Mouse (Mus musculus): ENCODE results near the gene Crybg1. TPM values are rescaled to one million over a fixed set of nuclear protein-coding genes. Genes with fewer than 3 reads are reported as not detected.

Crybg1 gene
- polyA plus RNA-seq, 1 experiment from 2014 or later: 0.11 TPM

GRCm38 (mm10) chr10:43918696-43919608 lies 229.7 kb downstream of the Crybg1 start:
- WGBS: 42% methylated on average over 17 of the region's 17 CpGs
- no peak overlapping the region for H3K4me3 ChIP-seq

GRCm38 (mm10) chr10:43916737-43917136 lies 231.9 kb downstream of the Crybg1 start:
- no peak overlapping the region for H3K4me3 ChIP-seq
- 88% methylated on average over 2 of the region's 2 CpGs for WGBS
- no peaks in the 10 kb centered on the region for H3K4me1 ChIP-seq
- DNase-seq (ENCODE audit: low spot score): no peak
- no peak overlapping the region for H3K27ac ChIP-seq (replicated peaks)
- no peaks in the 10 kb centered on the region for H3K27me3 ChIP-seq (ENCODE audit: low read depth, poor library complexity, severe bottlenecking)
- H3K36me3 ChIP-seq: peaks cover 15% of the 10 kb centered on the region; the same call in 1 of the 2 replicates
- no peaks in the 10 kb centered on the region for H3K9me3 ChIP-seq (replicated peaks)

More at GRCm38 (mm10) chr10:43918696-43919608, 229.7 kb downstream of the Crybg1 start:
- H3K9me3 ChIP-seq (replicated peaks): no peaks in the 10 kb centered on the region
- H3K27me3 ChIP-seq (ENCODE audit: low read depth, poor library complexity, severe bottlenecking): no peaks in the 10 kb centered on the region
- peak; percentile 80 for DNase-seq (ENCODE audit: low spot score)
- H3K36me3 ChIP-seq: peaks cover 26% of the 10 kb centered on the region
- no peaks in the 10 kb centered on the region for H3K4me1 ChIP-seq
- no peak overlapping the region for H3K27ac ChIP-seq (replicated peaks)

GRCm38 (mm10) chr10:43916181-43916580 lies 232.5 kb downstream of the Crybg1 start:
- peaks cover 13% of the 10 kb centered on the region; the same call in 1 of the 2 replicates for H3K36me3 ChIP-seq
- H3K4me1 ChIP-seq: no peaks in the 10 kb centered on the region
- H3K4me3 ChIP-seq: no peak overlapping the region
- no peaks in the 10 kb centered on the region for H3K9me3 ChIP-seq (replicated peaks)
- 86% methylated on average over 12 of the region's 12 CpGs for WGBS
- H3K27me3 ChIP-seq (ENCODE audit: low read depth, poor library complexity, severe bottlenecking): no peaks in the 10 kb centered on the region
- no peak for DNase-seq (ENCODE audit: low spot score)
- H3K27ac ChIP-seq (replicated peaks): no peak overlapping the region

GRCm38 (mm10) chr10:43912236-43912635 lies 236.4 kb downstream of the Crybg1 start:
- Histone ChIP-seq H3K4me1 (no peaks in the 10 kb centered on the region), H3K36me3 (peaks cover 13% of the 10 kb centered on the region), H3K27ac (replicated peaks) (no peak overlapping the region), H3K27me3 (ENCODE audit: low read depth, poor library complexity, severe bottlenecking) (no peaks in the 10 kb centered on the region), H3K9me3 (replicated peaks) (no peaks in the 10 kb centered on the region), H3K4me3 (no peak overlapping the region)
- WGBS: 86% methylated on average over 3 of the region's 3 CpGs
- no peak for DNase-seq (ENCODE audit: low spot score)

GRCm38 (mm10) chr10:43910873-43911142 lies 237.8 kb downstream of the Crybg1 start:
- Histone ChIP-seq H3K9me3 (replicated peaks) (no peaks in the 10 kb centered on the region), H3K36me3 (peaks cover 13% of the 10 kb centered on the region), H3K27me3 (ENCODE audit: low read depth, poor library complexity, severe bottlenecking) (no peaks in the 10 kb centered on the region), H3K4me3 (no peak overlapping the region), H3K27ac (replicated peaks) (no peak overlapping the region), H3K4me1 (no peaks in the 10 kb centered on the region)
- DNase-seq (ENCODE audit: low spot score): no peak
- 96% methylated on average over 8 of the region's 8 CpGs for WGBS

GRCm38 (mm10) chr10:43910032-43910872 lies 238.4 kb downstream of the Crybg1 start:
- DNase-seq (ENCODE audit: low spot score): no peak
- no peak overlapping the region for H3K27ac ChIP-seq (replicated peaks)
- no peaks in the 10 kb centered on the region for H3K27me3 ChIP-seq (ENCODE audit: low read depth, poor library complexity, severe bottlenecking)
- H3K4me3 ChIP-seq: no peak overlapping the region
- peaks cover 13% of the 10 kb centered on the region for H3K36me3 ChIP-seq
- no peaks in the 10 kb centered on the region for H3K9me3 ChIP-seq (replicated peaks)
- WGBS: 91% methylated on average over 12 of the region's 12 CpGs
- H3K4me1 ChIP-seq: no peaks in the 10 kb centered on the region

- H3K4me1 ChIP-seq: peaks cover 22% of the 10 kb centered on the region
- 94% methylated on average over 1 of the region's 1 CpGs for WGBS
- DNase-seq (ENCODE audit: low spot score): no peak
- H3K36me3 ChIP-seq: no peaks in the 10 kb centered on the region
- H3K4me3 ChIP-seq: no peak overlapping the region
- H3K27ac ChIP-seq (replicated peaks): no peak overlapping the region
- H3K27me3 ChIP-seq (ENCODE audit: low read depth, poor library complexity, severe bottlenecking): no peaks in the 10 kb centered on the region
- H3K9me3 ChIP-seq (replicated peaks): no peaks in the 10 kb centered on the region
These were observed 244.1 kb downstream of the Crybg1 start for GRCm38 (mm10) chr10:43904569-43904968.

GRCm38 (mm10) chr10:43901578-43902194 lies 247.0 kb downstream of the Crybg1 start, which contains the start of the genes Qrsl1 and Rtn4ip1:
TSS of gene Qrsl1 (minus strand) at chr10:43901745.
TSS of gene Rtn4ip1 (plus strand) at chr10:43901807.
- DNase-seq (ENCODE audit: low spot score): peak; percentile 96
- H3K9me3 ChIP-seq (replicated peaks): no peaks in the 10 kb centered on the region
- H3K4me1 ChIP-seq: peaks cover 22% of the 10 kb centered on the region
- under 1% methylated on average over 40 of the region's 40 CpGs for WGBS
- peak within 1 kb of the TSS; percentile 93 for H3K27ac ChIP-seq (replicated peaks)
- H3K36me3 ChIP-seq: peaks cover 19% of the 10 kb centered on the region; the same call in 1 of the 2 replicates
- H3K27me3 ChIP-seq (ENCODE audit: low read depth, poor library complexity, severe bottlenecking): no peaks in the 10 kb centered on the region
- peak within 1 kb of the TSS; percentile 86 for H3K4me3 ChIP-seq

- Histone ChIP-seq H3K36me3 (peaks cover 21% of the 10 kb centered on the region; the same call in 1 of the 2 replicates), H3K4me3 (peak overlapping the region; percentile 86), H3K27ac (replicated peaks) (peak overlapping the region; percentile 93), H3K27me3 (ENCODE audit: low read depth, poor library complexity, severe bottlenecking) (no peaks in the 10 kb centered on the region), H3K4me1 (peaks cover 22% of the 10 kb centered on the region), H3K9me3 (replicated peaks) (no peaks in the 10 kb centered on the region)
- 9% methylated on average over 30 of the region's 30 CpGs for WGBS
- DNase-seq (ENCODE audit: low spot score): no peak
These were observed 247.6 kb downstream of the Crybg1 start for GRCm38 (mm10) chr10:43900883-43901570.

Other genes starting within 250 kb of the Crybg1 start
- gene Qrsl1, start 247.1 kb downstream of the Crybg1 start, polyA plus RNA-seq (2016; fragmentation: Nextera tagmentation; extraction: Ambion mirVana): 26.1 and 26.3 TPM in 2 replicates
- 20.5 and 21.0 TPM in 2 replicates for gene Rtn4ip1, start 247.0 kb downstream of the Crybg1 start, polyA plus RNA-seq (2016; fragmentation: Nextera tagmentation; extraction: Ambion mirVana)
- 55.8 and 61.0 TPM in 2 replicates for gene Atg5, start 119.5 kb upstream of the Crybg1 start, polyA plus RNA-seq (2016; fragmentation: Nextera tagmentation; extraction: Ambion mirVana)

Data from midbrain, embryonic 10.5 days (tissue).